Mouse (Mus musculus) liver, embryonic 15.5 days (tissue): ENCODE results near the gene Smc6. TPM values are rescaled to one million over a fixed set of nuclear protein-coding genes. Genes with fewer than 3 reads are reported as not detected.

Experiments
- ATAC-seq: fragments of 200-750 bp; cut with Nextera tagmentation; 2 replicates; pipeline ENCODE4 v1.8.0; 2017; ENCODE audit warnings: moderate number of reproducible peaks, mild to moderate bottlenecking, moderate library complexity; ENCODE audit not compliant: insufficient read depth
- H3K27ac ChIP-seq: fragments of 300-500 bp; sonication (generic); replicated peaks from 2 replicates; pipeline ENCODE4 v1.5.1; 2015; ENCODE audit warnings: mild to moderate bottlenecking, inconsistent platforms
- H3K27me3 ChIP-seq: fragments of 300-500 bp; sonication (generic); 2 replicates; pipeline ENCODE4 v1.6.1; 2015; ENCODE audit warnings: mild to moderate bottlenecking, inconsistent platforms
- H3K36me3 ChIP-seq: fragments of 300-500 bp; sonication (generic); replicated peaks from 2 replicates; pipeline ENCODE4 v1.6.1; 2015; ENCODE audit warnings: moderate library complexity, mild to moderate bottlenecking, inconsistent platforms
- H3K4me1 ChIP-seq: fragments of 300-500 bp; sonication (generic); replicated peaks from 2 replicates; pipeline ENCODE4 v1.6.1; 2015; ENCODE audit warnings: inconsistent platforms
- H3K4me2 ChIP-seq: fragments of 300-500 bp; sonication (generic); 2 replicates; pipeline ENCODE4 v1.6.1; 2015; ENCODE audit warnings: moderate library complexity, mild to moderate bottlenecking, inconsistent platforms
- H3K4me3 ChIP-seq: fragments of 300-500 bp; sonication (generic); replicated peaks from 2 replicates; pipeline ENCODE4 v1.5.1; 2015; ENCODE audit warnings: mild to moderate bottlenecking, inconsistent platforms
- H3K9ac ChIP-seq: fragments of 300-500 bp; sonication (generic); 2 replicates; pipeline ENCODE4 v1.6.1; 2015; ENCODE audit warnings: moderate library complexity, mild to moderate bottlenecking, inconsistent platforms
- H3K9me3 ChIP-seq: fragments of 300-500 bp; sonication (generic); replicated peaks from 2 replicates; pipeline ENCODE4 v1.6.1; 2016; ENCODE audit warnings: inconsistent platforms
- WGBS: fragments of 180-500 bp; shearing (Covaris S2); methylation state at CpG from one replicate; pipeline ENCODE4 v1.1.7; 2015; ENCODE audit warnings: mixed read lengths; ENCODE audit not compliant: insufficient replicate concordance; 5-methylcytosine and 5-hydroxymethylcytosine counted together
- polyA plus RNA-seq: library from polyadenylated mRNA; unstranded; fragments of >200 nt; fragmentation: Nextera tagmentation; extraction: Ambion mirVana; gene quantifications from 2 replicates; pipeline ENCODE4 v1.2.1, GENCODE M21; 2015

Gene Smc6
- polyA plus RNA-seq, 1 experiment from 2014 or later: 71.4 TPM

GRCm38 (mm10) chr12:11286382-11286781 lies 20.7 kb downstream of the Smc6 start:
- no peak overlapping the region for H3K4me3 ChIP-seq
- H3K36me3 ChIP-seq: peaks cover 76% of the 10 kb centered on the region
- no peaks in the 10 kb centered on the region for H3K4me1 ChIP-seq
- no peak overlapping the region for H3K9ac ChIP-seq
- no peaks in the 10 kb centered on the region for H3K9me3 ChIP-seq
- no peak overlapping the region for H3K4me2 ChIP-seq
- no peak overlapping the region for H3K27ac ChIP-seq
- no peak for ATAC-seq
- WGBS: 88% methylated on average over 2 of the region's 2 CpGs
- no peaks in the 10 kb centered on the region for H3K27me3 ChIP-seq

GRCm38 (mm10) chr12:11300858-11301257 lies 35.2 kb downstream of the Smc6 start:
- no peaks in the 10 kb centered on the region for H3K9me3 ChIP-seq
- WGBS: 76% methylated on average over 1 of the region's 1 CpGs
- H3K9ac ChIP-seq: no peak overlapping the region
- no peaks in the 10 kb centered on the region for H3K4me1 ChIP-seq
- H3K36me3 ChIP-seq: peaks cover 68% of the 10 kb centered on the region
- no peak overlapping the region for H3K4me2 ChIP-seq
- no peak overlapping the region for H3K4me3 ChIP-seq
- no peak overlapping the region for H3K27ac ChIP-seq
- no peaks in the 10 kb centered on the region for H3K27me3 ChIP-seq
- ATAC-seq: no peak

DNA sequence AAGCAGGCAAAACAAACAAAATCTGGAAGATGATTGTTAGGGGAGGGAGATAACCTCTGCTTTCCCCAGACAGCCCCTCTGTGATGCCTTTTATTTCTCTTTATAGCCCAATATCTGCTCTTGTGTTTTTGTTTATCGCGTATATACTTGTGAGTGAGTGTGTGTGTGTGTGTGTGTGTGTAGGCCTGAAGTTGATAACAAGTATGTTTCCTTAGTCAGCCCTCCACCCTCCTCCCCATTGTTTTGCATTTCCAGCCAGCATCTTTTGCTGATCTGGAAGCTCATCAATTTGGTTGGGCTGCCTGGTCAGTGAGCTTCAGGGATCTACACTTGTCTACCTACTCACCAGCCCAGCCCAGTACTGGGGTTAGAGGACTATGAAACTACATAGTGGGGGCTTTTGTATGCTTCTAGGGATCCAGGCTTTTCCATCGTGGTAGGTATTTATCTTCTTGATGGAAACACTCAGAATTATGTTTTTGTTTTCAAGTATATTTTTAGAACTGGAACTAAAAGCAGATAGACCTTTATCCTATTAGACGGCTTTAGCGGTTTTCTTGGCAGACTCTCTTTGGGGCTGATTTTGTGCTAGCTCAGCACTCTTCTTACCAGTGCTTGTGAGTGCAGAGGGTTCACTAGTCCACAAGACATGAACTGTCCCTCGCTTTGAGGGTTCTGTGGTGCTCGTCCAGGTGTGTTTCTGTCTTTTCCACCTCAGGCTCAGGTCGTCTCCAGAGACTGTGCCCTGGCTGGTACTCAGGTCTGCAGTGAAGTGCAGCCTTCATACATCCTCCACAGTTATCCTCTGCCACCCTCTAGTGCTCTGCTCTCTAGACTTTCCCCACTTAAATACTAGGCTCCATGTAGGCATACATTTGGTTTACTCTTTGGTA lies 41.3 kb downstream of the Smc6 start:
- peaks cover 79% of the 10 kb centered on the region for H3K36me3 ChIP-seq
- WGBS: 87% methylated on average over 8 of the region's 8 CpGs
- no peaks in the 10 kb centered on the region for H3K4me1 ChIP-seq
- H3K4me3 ChIP-seq: no peak overlapping the region
- no peak overlapping the region for H3K4me2 ChIP-seq
- H3K27me3 ChIP-seq: no peaks in the 10 kb centered on the region
- no peak for ATAC-seq
- no peak overlapping the region for H3K9ac ChIP-seq
- no peaks in the 10 kb centered on the region for H3K9me3 ChIP-seq
- H3K27ac ChIP-seq: no peak overlapping the region

DNA sequence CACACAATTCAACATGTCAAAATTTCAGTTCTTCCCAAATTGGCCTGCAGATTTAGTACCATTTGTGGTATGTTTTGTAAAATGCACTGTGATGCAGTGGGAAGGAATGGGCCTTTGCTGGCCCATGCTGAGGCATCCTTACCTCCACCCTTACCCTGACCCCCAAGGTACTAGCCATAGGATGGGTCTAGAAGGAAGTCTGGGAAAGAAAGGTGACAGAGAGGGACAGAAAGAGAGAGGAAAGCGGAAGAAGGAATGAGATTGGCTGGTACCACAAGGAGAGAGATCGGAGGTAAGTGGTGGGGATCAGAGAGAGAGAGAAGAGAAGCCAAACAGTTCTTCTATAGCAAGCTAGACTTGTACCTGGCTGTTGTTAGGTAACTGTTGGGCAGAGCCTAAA lies 45.4 kb downstream of the Smc6 start:
- Histone ChIP-seq H3K4me2 (no peak overlapping the region), H3K4me1 (no peaks in the 10 kb centered on the region), H3K27me3 (no peaks in the 10 kb centered on the region), H3K4me3 (no peak overlapping the region), H3K36me3 (peaks cover 74% of the 10 kb centered on the region), H3K9me3 (no peaks in the 10 kb centered on the region), H3K27ac (no peak overlapping the region), H3K9ac (no peak overlapping the region)
- ATAC-seq: no peak
- 81% methylated on average over 2 of the region's 2 CpGs for WGBS

DNA sequence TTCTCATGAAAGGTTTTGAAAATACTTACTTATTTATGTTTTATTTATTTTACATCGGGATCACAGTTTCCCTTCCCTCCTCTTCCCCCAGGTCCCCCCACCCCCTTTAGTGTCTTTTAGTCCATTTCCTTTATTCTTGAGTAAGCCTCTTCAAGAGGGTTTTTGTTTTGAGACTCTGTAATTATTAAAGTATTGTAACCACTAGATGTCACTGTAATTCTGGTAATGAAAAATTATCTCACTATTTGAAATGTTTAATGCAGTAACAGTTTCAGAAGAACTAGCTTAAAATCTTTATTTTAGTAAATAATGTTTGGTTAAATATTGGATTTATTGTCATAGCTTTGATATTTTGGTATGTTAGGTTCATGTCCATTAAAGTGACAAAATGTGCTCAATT lies 48.2 kb downstream of the Smc6 start:
- H3K4me1 ChIP-seq: no peaks in the 10 kb centered on the region
- H3K9me3 ChIP-seq: no peaks in the 10 kb centered on the region
- H3K9ac ChIP-seq: no peak overlapping the region
- H3K4me2 ChIP-seq: no peak overlapping the region
- 58% methylated on average over 1 of the region's 1 CpGs for whole genome bisulfite sequencing
- H3K36me3 ChIP-seq: peaks cover 71% of the 10 kb centered on the region
- no peak overlapping the region for H3K4me3 ChIP-seq
- H3K27me3 ChIP-seq: no peaks in the 10 kb centered on the region
- ATAC-seq: no peak
- H3K27ac ChIP-seq: no peak overlapping the region

- WGBS: 56% methylated on average over 6 of the region's 6 CpGs
- no peak overlapping the region for H3K4me2 ChIP-seq
- no peaks in the 10 kb centered on the region for H3K27me3 ChIP-seq
- peaks cover 47% of the 10 kb centered on the region for H3K36me3 ChIP-seq
- ATAC-seq: no peak
- no peak overlapping the region for H3K4me3 ChIP-seq
- no peaks in the 10 kb centered on the region for H3K9me3 ChIP-seq
- H3K9ac ChIP-seq: no peak overlapping the region
- H3K4me1 ChIP-seq: no peaks in the 10 kb centered on the region
- H3K27ac ChIP-seq: no peak overlapping the region
These were observed 52.0 kb downstream of the Smc6 start for GRCm38 (mm10) chr12:11317671-11318070.

- H3K9ac ChIP-seq: no peak overlapping the region
- H3K9me3 ChIP-seq: no peaks in the 10 kb centered on the region
- ATAC-seq: no peak
- 0 out of 2 replicates have a peak, but pooled peaks cover 2% of the 10 kb centered on the region for H3K36me3 ChIP-seq
- no peak overlapping the region for H3K27ac ChIP-seq
- no peaks in the 10 kb centered on the region for H3K27me3 ChIP-seq
- 43% methylated on average over 4 of the region's 4 CpGs for WGBS
- no peak overlapping the region for H3K4me2 ChIP-seq
- H3K4me3 ChIP-seq: no peak overlapping the region
- no peaks in the 10 kb centered on the region for H3K4me1 ChIP-seq
These were observed 58.8 kb downstream of the Smc6 start for GRCm38 (mm10) chr12:11324480-11324879.

DNA sequence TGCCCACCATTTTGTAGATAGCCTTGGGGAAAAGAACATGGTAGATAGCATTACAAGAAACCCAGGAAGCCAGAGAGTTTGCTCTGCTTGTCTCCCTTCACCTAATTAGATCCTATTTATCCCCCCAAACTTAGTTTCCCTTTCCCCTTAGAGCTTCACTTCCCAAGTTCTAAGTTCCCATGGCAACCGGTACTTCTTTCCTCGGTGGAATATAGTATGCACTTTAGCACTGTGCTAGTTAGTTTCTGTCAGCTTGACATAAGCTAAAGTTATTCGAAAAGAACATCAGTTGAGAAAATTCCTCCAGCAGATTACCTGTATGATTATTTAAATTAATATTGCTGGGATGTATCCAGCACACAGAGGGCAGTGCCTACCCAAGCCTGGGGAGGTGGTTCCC lies 60.8 kb downstream of the Smc6 start:
- Histone ChIP-seq H3K4me1 (no peaks in the 10 kb centered on the region), H3K9ac (no peak overlapping the region), H3K36me3 (no peaks in the 10 kb centered on the region), H3K4me2 (no peak overlapping the region), H3K27ac (no peak overlapping the region), H3K9me3 (no peaks in the 10 kb centered on the region), H3K4me3 (no peak overlapping the region), H3K27me3 (no peaks in the 10 kb centered on the region)
- 71% methylated on average over 3 of the region's 3 CpGs for WGBS
- ATAC-seq: no peak

DNA sequence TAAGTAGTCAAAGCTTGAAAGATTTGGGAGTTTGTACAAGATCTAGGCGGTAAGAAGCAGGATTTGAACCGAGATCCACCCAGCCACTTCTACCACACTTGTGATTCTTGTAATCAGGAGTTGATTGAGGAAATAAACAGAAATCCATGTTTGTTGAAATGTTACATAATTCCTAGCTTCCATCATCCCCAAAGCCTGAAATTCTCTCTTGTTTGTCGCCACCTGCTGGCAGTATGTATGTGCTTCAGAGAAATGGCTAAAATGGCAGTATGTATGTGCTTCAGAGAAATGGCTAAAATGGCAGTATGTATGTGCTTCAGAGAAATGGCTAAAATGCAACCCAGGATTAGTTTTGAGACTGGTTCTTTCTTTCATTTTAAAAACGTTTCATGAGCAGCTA lies 71.2 kb downstream of the Smc6 start:
- Histone ChIP-seq H3K27me3 (no peaks in the 10 kb centered on the region), H3K4me2 (no peak overlapping the region), H3K36me3 (no peaks in the 10 kb centered on the region), H3K9ac (no peak overlapping the region), H3K27ac (no peak overlapping the region), H3K9me3 (no peaks in the 10 kb centered on the region), H3K4me3 (no peak overlapping the region), H3K4me1 (no peaks in the 10 kb centered on the region)
- ATAC-seq: no peak
- WGBS: 26% methylated on average over 4 of the region's 4 CpGs

DNA sequence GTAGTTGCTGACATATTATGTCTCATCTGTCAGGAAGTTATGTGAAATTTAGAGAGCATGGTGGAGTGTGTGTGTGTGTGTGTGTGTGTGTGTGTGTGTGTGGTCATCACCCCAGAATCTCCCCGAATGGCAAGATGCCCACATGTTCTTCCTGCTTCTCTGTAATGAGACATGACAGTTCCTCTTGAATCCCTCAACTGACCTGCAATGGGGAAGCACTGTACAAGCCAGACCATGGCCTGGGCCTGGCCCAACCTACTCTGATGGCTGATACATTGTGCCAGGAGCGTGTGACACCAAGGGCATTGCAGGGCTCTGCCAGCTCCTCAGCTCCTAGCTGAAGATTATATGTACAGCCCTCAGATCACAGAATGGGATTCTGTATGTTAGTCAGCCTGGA lies 72.6 kb downstream of the Smc6 start:
- 48% methylated on average over 2 of the region's 2 CpGs for whole genome bisulfite sequencing

DNA sequence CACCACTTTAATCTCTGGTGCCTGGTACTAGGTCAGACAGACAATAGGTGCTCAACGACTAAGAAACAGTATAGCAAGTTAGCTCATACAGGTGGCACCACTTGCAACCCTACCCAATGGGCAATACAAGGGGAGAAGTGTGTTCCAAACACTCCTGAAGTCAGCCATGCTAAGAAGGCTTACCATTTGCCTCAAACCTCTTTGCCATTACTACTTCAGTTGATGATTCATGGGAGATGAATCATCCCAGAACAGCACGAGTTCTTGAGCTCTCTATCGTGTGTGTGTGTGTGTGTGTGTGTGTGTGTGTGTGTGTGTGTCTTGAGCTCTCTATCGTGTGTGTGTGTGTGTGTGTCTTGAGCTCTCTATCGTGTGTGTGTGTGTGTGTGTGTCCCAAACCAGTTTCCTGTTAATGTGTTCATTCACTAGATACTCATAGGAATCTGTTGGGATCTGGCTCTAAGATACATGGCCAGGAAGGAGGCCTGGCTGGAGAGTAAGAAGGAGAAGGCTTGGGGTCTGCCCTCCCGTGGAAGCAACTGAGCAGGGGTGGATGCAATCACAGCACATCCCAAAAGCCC lies 76.4 kb downstream of the Smc6 start:
- WGBS: 48% methylated on average over 6 of the region's 6 CpGs
- H3K9me3 ChIP-seq: no peaks in the 10 kb centered on the region
- H3K27ac ChIP-seq: no peak overlapping the region
- ATAC-seq: no peak
- H3K4me3 ChIP-seq: no peak overlapping the region
- H3K4me2 ChIP-seq: no peak overlapping the region
- H3K9ac ChIP-seq: no peak overlapping the region
- H3K27me3 ChIP-seq: no peaks in the 10 kb centered on the region
- no peaks in the 10 kb centered on the region for H3K4me1 ChIP-seq
- no peaks in the 10 kb centered on the region for H3K36me3 ChIP-seq

More for the DNA sequence above, 72.6 kb downstream of the Smc6 start:
- no peak for ATAC-seq
- H3K4me3 ChIP-seq: no peak overlapping the region
- no peaks in the 10 kb centered on the region for H3K36me3 ChIP-seq
- H3K9me3 ChIP-seq: no peaks in the 10 kb centered on the region
- no peaks in the 10 kb centered on the region for H3K4me1 ChIP-seq
- no peaks in the 10 kb centered on the region for H3K27me3 ChIP-seq
- no peak overlapping the region for H3K9ac ChIP-seq
- no peak overlapping the region for H3K27ac ChIP-seq
- H3K4me2 ChIP-seq: no peak overlapping the region
